Mouse (Mus musculus) cortical plate, adult 2 months (tissue): ENCODE measurements around the gene Fgd2.

ENCODE experiments used
- CTCF ChIP-seq: fragments of 200-500 bp; IDR thresholded peaks from 2 replicates; pipeline ENCODE4 v1.5.1; 2011; ENCODE audit warnings: mild to moderate bottlenecking, control low read depth, low read length; ENCODE audit not compliant: insufficient read depth; ENCODE audit errors: extremely low read depth
- POLR2A ChIP-seq: fragments of 200-500 bp; IDR thresholded peaks from 2 replicates; pipeline ENCODE4 v1.6.1; 2011; ENCODE audit warnings: mild to moderate bottlenecking, low read length, control low read depth; ENCODE audit not compliant: insufficient read depth; ENCODE audit errors: extremely low read depth

DNA sequence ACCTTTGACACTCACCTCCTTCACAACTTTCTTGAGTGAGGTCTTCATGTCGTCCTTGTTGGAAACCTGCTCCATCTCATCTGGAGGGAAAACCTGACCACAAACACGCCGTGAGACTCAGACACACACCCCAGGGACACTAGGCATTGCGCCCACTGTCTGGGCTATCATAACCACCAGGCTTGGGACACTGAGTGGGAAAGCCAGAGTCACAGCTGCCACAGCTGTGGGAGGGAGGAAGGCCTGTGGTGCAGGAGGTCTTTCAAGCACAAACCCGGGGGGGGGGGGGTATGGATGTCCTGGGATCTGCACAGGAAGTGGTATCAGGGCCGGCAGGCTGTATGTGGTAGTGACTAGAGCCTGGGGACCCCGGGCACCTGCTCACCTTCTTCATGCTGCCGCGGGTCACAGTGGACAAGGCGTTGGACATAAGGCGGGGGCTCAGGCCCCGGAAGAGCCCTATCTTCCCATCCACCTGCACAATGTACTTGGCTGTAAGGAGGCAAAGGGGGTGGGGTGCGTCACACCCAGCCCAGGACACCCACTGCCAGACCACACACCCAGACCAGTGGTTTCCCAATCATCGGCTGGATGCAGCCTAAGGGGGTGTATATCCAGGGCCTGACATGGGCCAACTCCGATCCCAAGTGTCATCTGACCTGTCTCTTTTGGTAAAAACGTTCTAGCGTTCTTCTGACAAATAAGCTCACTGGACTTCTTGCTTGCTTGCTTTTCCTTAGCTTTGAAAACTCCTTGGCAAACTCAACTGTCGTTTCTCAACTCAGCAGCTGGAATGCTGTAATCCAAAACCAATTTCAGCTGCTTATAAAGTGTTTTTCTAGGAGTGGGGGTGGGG is 20.1 kb upstream of the Fgd2 start:
- TF ChIP-seq CTCF: no peak
- TF ChIP-seq POLR2A: no peak
